ENCODE assay signal across 19 mouse cellular contexts in genomic region chr3:84131369-84131768, GRCm38 (mm10). TPM values are rescaled to one million over a fixed set of nuclear protein-coding genes. Genes with fewer than 3 reads are reported as not detected.
A peak's percentile ranks its signal among the peaks of the same experiment; 100 is the strongest.
DNase-seq lines count a peak whose midpoint lies in the region; ATAC-seq and TF ChIP-seq lines count a peak whose summit lies in the region.
"Had no signal": no experiment of that assay in that cellular context is flagged by ENCODE, and none has a peak within 500 bp of the region (broad histone marks: within the 10 kb centered on the region; RNA-seq: fewer than 3 reads in every experiment).

No protein-coding gene starts in this region.

- H3K4me2 ChIP-seq in lung, embryonic 15.5 days: no peak overlapping the region
- H3K4me2 ChIP-seq in lung, postnatal 0 days (replicated peaks; ENCODE audit: low read depth, low read length): no peak overlapping the region
- H3K4me2 ChIP-seq: embryonic facial prominence, embryonic 12.5 days; forebrain, embryonic 13.5 days; forebrain, embryonic 15.5 days had no signal

- H3K9me3 ChIP-seq in lung, embryonic 15.5 days: no peaks in the 10 kb centered on the region
- H3K9me3 ChIP-seq in lung, postnatal 0 days (ENCODE audit: low read length): no peaks in the 10 kb centered on the region
- no peaks in the 10 kb centered on the region for H3K9me3 ChIP-seq in limb, embryonic 10.5 days (replicated peaks)
- H3K9me3 ChIP-seq: embryonic facial prominence, embryonic 10.5 days; embryonic facial prominence, embryonic 12.5 days; forebrain, embryonic 13.5 days; forebrain, embryonic 15.5 days had no signal

- H3K4me3 ChIP-seq in lung, embryonic 15.5 days: no peak overlapping the region
- no peak overlapping the region for H3K4me3 ChIP-seq in lung, postnatal 0 days (ENCODE audit: low read depth, low read length)
- no peak overlapping the region for H3K4me3 ChIP-seq in limb, embryonic 10.5 days
- H3K4me3 ChIP-seq: embryonic facial prominence, embryonic 10.5 days; embryonic facial prominence, embryonic 12.5 days; forebrain, embryonic 13.5 days; forebrain, embryonic 15.5 days had no signal

- 40% methylated on average over 3 of the region's 3 CpGs for WGBS in lung, embryonic 15.5 days
- WGBS in lung, postnatal 0 days: 55% methylated on average over 3 of the region's 3 CpGs
- 93% methylated on average over 3 of the region's 3 CpGs for WGBS in limb, embryonic 10.5 days

- TF ChIP-seq CTCF in lung, postnatal 0 days (IDR thresholded peaks at IDR 0.05): no peak

- no peak overlapping the region for H3K9ac ChIP-seq in lung, embryonic 15.5 days
- no peak overlapping the region for H3K9ac ChIP-seq in lung, postnatal 0 days (replicated peaks; ENCODE audit: low read depth)
- H3K9ac ChIP-seq: embryonic facial prominence, embryonic 12.5 days; forebrain, embryonic 13.5 days; forebrain, embryonic 15.5 days had no signal

- DNase-seq in lung, postnatal 14 days: no peak
- no peak for DNase-seq in lung, postnatal 0 days (ENCODE audit: low spot score)
- no peak for DNase-seq in lung, postnatal 10 days
- DNase-seq in limb, embryonic 10.5 days (ENCODE audit: low spot score): peak; percentile 14
- no peak for DNase-seq in cerebellum, adult 18-20 months
- DNase-seq: adrenal gland, adult 2 months; adrenal gland, postnatal 25 days; cerebellum, adult 11 months; cerebellum, adult 2 months; cerebellum, adult 9-10 months; cerebellum, postnatal 10 days; cerebellum, postnatal 25 days had no signal

- peak; percentile 61; the same call in 1 of the 2 replicates for ATAC-seq in lung, embryonic 15.5 days (ENCODE audit: borderline replicate concordance, extremely low read depth, low FRiP score, low TSS enrichment)
- peak; percentile 21; the same call in 1 of the 2 replicates for ATAC-seq in lung, postnatal 0 days
- ATAC-seq: forebrain, embryonic 13.5 days; forebrain, embryonic 15.5 days had no signal

- no peaks in the 10 kb centered on the region for H3K27me3 ChIP-seq in lung, embryonic 15.5 days
- H3K27me3 ChIP-seq in lung, postnatal 0 days (replicated peaks; ENCODE audit: insufficient read depth, low read length): no peaks in the 10 kb centered on the region
- H3K27me3 ChIP-seq in limb, embryonic 10.5 days (ENCODE audit: low read depth, poor library complexity, severe bottlenecking): no peaks in the 10 kb centered on the region
- H3K27me3 ChIP-seq: embryonic facial prominence, embryonic 12.5 days; forebrain, embryonic 13.5 days; forebrain, embryonic 15.5 days had no signal

- H3K27ac ChIP-seq in lung, embryonic 15.5 days: peak overlapping the region; percentile 78
- H3K27ac ChIP-seq in lung, postnatal 0 days (ENCODE audit: low read length): no peak overlapping the region
- H3K27ac ChIP-seq in limb, embryonic 10.5 days: peak overlapping the region; percentile 85
- H3K27ac ChIP-seq: embryonic facial prominence, embryonic 12.5 days; forebrain, embryonic 13.5 days; forebrain, embryonic 15.5 days had no signal

- H3K36me3 ChIP-seq in lung, embryonic 15.5 days: no peaks in the 10 kb centered on the region
- no peaks in the 10 kb centered on the region for H3K36me3 ChIP-seq in lung, postnatal 0 days (ENCODE audit: insufficient read depth, low read length)
- H3K36me3 ChIP-seq in limb, embryonic 10.5 days: no peaks in the 10 kb centered on the region
- H3K36me3 ChIP-seq: embryonic facial prominence, embryonic 10.5 days; embryonic facial prominence, embryonic 12.5 days; forebrain, embryonic 15.5 days had no signal

- TF ChIP-seq EP300 in lung, postnatal 0 days (IDR thresholded peaks at IDR 0.05): no peak

- peaks cover 38% of the 10 kb centered on the region for H3K4me1 ChIP-seq in lung, embryonic 15.5 days
- peaks cover 11% of the 10 kb centered on the region; the same call in 1 of the 2 replicates for H3K4me1 ChIP-seq in lung, postnatal 0 days (ENCODE audit: insufficient read depth, low read depth, low read length)
- peaks cover 86% of the 10 kb centered on the region for H3K4me1 ChIP-seq in limb, embryonic 10.5 days
- H3K4me1 ChIP-seq: forebrain, embryonic 13.5 days; forebrain, embryonic 15.5 days had no signal

RNA-seq across cellular contexts. Expression of gene Mnd1, which starts 24.2 kb away (rescaled TPM):
- polyA plus RNA-seq in lung, embryonic 15.5 days (2015; fragmentation: Nextera tagmentation; extraction: Ambion mirVana): 13.0 and 13.7 TPM in 2 replicates
- polyA plus RNA-seq in lung, postnatal 0 days (2015; fragmentation: Nextera tagmentation; extraction: Ambion mirVana): 5.3 and 6.5 TPM in 2 replicates
- polyA plus RNA-seq in limb, embryonic 10.5 days (2016; fragmentation: Nextera tagmentation; extraction: Ambion mirVana): 17.4 and 21.0 TPM in 2 replicates

RNA-seq across cellular contexts. Expression of gene Gm6525, which starts 42.5 kb away (rescaled TPM):
- polyA plus RNA-seq in lung, embryonic 15.5 days (2015; fragmentation: Nextera tagmentation; extraction: Ambion mirVana): 0.52 and 0.67 TPM in 2 replicates
- 0.57 and 0.75 TPM in 2 replicates for polyA plus RNA-seq in lung, postnatal 0 days (2015; fragmentation: Nextera tagmentation; extraction: Ambion mirVana)
- polyA plus RNA-seq in limb, embryonic 10.5 days (2016; fragmentation: Nextera tagmentation; extraction: Ambion mirVana): 0.58 and 0.60 TPM in 2 replicates
- polyA plus RNA-seq: adrenal gland, adult 2 months; brain, embryonic 14.5 days; cerebellum, adult 2 months; cortical plate, adult 2 months had no signal
